Mouse (Mus musculus): ENCODE measurements around the gene Kcnh1.

The Kcnh1 gene

DNA sequence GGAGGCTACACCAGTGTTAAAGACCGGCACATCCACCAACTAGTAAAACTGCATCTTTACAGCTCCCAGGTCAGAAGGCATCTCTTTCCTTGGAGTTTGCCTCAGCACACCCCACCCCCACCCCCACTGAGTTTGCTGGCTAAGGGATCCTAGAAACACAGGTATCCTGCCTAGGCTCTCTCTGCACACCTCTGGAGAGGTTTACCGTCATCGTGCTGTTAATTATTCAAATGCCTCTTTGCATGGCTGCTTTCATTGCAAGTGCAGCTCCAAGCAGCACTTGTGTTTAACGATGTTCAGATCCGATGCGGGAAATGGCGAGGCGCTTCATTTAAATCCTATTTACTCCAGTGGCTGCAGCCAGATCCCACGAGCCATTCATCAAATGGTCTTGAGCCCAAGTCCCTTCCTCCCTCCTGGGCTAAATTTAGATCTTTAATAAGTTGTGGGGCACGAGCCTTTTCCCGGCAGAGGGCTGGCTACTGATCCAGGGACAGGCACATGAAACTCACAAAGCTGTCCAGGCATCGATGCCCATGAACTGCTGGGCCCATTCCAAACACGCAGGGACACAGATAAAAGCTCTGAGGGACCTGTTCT is 330.4 kb downstream of the Kcnh1 start:
- DNase-seq (ENCODE audit: low read depth in 1 of 2, low spot score in 2 of 2) = no peak

- no peak for DNase-seq (ENCODE audit: low read depth in 1 of 2, low spot score in 2 of 2)
Observed at GRCm38 (mm10) chr1:192522376-192523178, 332.0 kb downstream of the Kcnh1 start.

DNA sequence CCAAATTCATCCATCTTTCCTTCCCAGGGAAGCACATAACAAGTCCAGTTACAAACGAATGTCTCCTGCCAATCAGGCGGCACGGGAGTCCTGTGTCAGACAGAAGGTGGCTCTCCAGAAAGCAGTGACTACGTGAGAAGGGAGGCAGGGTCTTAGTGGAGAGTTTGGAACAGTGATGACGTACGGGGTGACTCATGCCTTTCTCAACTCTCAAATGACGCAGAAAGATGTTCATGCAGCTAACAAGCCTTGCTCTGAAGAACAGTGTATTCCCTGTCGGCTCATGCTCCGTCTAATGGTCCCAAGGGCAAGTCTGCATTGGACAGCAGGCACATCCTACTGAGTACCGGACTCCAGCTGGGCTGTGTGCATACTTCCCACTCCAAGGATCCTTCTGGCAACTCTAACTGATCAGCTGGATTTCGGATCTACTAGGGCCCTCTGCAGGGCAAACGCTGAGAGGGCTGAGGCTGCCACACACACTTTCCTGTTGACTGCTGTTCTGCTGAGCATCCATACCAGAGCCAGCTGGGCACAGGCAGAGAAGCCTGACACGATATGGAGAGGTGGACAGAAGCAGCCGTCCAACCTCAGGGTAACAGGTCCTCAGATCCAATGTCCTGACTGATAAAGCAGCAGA is 335.3 kb downstream of the Kcnh1 start:
- no peak for DNase-seq (ENCODE audit: low read depth in 1 of 2, low spot score in 2 of 2)

- no peak for DNase-seq (ENCODE audit: low read depth in 1 of 2, low spot score in 2 of 2)
Observed at GRCm38 (mm10) chr1:192531490-192532146, 341.0 kb downstream of the Kcnh1 start.

GRCm38 (mm10) chr1:192532212-192532611 is 341.6 kb downstream of the Kcnh1 start:
- no peak for DNase-seq (ENCODE audit: low read depth in 1 of 2, low spot score in 2 of 2)

DNA sequence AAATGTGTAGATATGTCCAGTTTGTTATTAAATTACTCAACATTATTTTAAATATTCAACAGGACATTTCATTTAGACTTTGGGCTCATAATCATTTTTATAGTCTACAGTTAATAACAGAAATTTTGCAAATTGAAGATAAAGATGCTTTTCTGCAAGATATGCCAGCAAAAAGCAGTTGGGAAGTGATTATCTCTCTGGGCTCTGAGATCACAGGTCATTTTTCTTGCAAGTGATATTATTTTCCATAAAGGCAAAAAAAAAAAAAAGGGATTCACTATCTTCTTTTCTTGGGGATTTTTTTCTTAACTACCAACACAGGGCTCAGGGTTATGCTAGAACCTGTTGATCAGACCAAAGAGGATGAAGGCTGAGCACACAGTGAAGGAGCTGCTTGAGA is 342.4 kb downstream of the Kcnh1 start:
- DNase-seq (ENCODE audit: low read depth in 1 of 2, low spot score in 2 of 2) = no peak

DNA sequence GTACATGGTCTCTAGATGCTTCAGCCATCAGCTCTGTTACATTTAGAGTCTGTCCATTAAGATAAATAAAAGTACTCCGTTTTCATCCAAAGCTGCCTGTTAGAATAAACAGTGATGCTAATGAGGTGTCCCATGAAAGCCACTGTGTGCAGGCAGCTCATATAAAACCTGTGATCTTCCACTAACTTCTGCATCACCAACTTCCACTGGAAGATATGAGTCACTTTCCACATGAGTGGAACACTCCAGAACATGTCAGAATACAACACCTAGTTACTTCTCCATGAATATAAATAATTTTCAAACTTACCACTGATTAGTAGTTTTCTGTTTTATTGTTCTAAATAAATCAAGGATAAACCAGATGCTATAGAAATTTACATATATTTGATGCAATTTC is 345.9 kb downstream of the Kcnh1 start:
- no peak for DNase-seq (ENCODE audit: low read depth in 1 of 2, low spot score in 2 of 2)

- no peak for DNase-seq (ENCODE audit: low read depth in 1 of 2, low spot score in 2 of 2)
Observed at GRCm38 (mm10) chr1:192537169-192537568, 346.6 kb downstream of the Kcnh1 start.

- DNase-seq (ENCODE audit: low read depth in 1 of 2, low spot score in 2 of 2) = no peak
Observed at GRCm38 (mm10) chr1:192542093-192542492, 351.5 kb downstream of the Kcnh1 start.

- DNase-seq (ENCODE audit: low read depth in 1 of 2, low spot score in 2 of 2) = no peak
Observed at GRCm38 (mm10) chr1:192543686-192544085, 353.1 kb downstream of the Kcnh1 start.

- DNase-seq (ENCODE audit: low read depth in 1 of 2, low spot score in 2 of 2) = no peak
Observed at GRCm38 (mm10) chr1:192544091-192544490, 353.5 kb downstream of the Kcnh1 start.

GRCm38 (mm10) chr1:192544901-192545300 is 354.3 kb downstream of the Kcnh1 start:
- DNase-seq (ENCODE audit: low read depth in 1 of 2, low spot score in 2 of 2) = no peak

DNA sequence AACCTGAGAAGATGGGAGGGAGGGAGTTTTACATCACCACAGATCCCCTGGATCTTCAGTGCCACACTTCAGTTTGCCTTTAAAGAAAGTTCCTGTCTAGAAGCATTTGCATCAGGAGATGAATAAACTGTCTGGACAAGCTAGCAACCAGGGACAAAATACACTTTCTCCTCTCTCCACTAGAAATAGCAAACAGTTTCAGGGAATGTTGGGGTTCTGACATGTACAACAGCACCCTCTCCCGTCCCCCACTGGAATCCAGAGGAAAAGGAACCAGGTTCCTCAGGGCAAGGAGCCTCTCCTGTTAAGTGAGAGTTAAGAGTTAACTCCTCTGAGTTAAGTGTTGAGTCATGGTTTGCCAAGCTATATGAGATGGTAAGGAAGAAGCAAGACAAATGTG is 356.3 kb downstream of the Kcnh1 start:
- no peak for DNase-seq (ENCODE audit: low read depth in 1 of 2, low spot score in 2 of 2)

DNA sequence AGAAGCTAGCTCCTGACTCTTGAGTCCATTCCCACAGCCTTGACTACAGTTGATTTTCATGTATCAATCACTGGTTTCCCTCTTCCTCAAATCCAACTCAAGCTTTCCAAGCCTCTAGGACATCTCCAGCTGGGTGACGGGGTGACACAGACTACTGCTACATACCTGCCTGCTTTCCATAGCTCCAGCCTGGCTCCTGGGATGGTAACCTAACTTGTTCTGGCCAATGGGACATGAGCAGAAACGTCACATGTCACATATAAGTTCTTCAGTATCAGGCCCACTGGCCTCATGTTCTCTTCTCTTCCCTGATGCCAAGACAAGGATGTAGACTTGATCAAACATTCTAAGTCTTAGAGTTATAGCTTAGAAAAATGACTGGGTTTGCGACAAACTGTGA is 360.0 kb downstream of the Kcnh1 start:
- no peak for DNase-seq (ENCODE audit: low read depth in 1 of 2, low spot score in 2 of 2)

DNA sequence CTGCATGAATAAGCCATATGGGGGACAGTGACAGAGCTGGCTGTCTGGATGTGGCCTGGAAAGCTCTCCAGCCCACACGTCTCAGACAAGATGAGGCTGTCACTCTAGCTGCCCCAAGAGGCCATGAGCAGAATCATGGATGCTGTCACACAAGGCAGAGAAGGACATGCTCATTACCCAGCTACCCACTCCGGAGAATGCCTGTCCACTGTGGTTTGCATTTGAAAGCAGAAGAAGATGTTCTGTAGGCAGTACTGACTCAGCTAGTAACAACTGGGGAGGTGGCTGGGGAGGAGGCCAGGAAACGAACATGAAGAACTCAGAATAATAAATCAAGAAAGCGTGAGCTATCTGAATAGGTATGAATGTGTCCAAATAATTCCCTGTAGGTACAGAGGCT is 364.9 kb downstream of the Kcnh1 start:
- DNase-seq (ENCODE audit: low read depth in 1 of 2, low spot score in 2 of 2) = no peak

DNA sequence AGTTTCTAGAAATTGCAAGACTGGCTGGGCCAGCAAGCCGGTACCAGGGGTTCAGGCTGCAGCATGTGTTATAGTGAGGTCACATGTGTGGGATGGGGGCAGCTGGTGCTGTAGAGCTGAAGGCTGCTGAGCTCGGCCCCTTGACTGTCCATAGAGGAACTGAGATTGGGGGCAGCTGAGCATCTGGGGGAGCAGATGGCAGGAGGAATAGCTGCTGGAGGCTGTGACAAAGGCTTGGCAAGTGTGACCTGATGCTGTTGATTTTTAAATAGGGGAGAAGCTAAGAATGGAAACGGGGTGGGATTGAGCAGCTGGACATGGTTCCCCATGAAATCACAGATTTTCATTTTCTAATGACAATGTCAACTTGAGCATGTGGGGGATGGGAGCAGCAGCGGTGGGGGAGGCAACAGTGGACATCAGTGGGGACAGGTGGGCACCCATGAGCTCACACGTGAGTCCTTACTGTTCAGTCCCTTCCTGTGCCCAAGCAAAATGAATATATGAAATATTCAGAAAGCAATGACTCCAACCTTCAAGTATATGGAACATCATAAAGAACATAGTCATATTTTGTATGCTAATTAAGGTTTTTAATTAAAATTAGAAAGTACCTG is 367.5 kb downstream of the Kcnh1 start:
- no peak for DNase-seq (ENCODE audit: low read depth in 1 of 2, low spot score in 2 of 2)

- no peak for DNase-seq (ENCODE audit: low read depth in 1 of 2, low spot score in 2 of 2)
Observed at GRCm38 (mm10) chr1:192559341-192559740, 368.8 kb downstream of the Kcnh1 start.
